Mouse (Mus musculus): Measurements from ENCODE around the gene Dhx40.

Dhx40 gene

GRCm38 (mm10) chr11:86807505-86807989 lies at the start of gene Dhx40:
Dhx40 (minus strand) TSS chr11:86807746.
- in situ Hi-C loops (cut with MboI, MseI) = no loop called here

- in situ Hi-C loops (cut with MboI, MseI) = loop anchor here (10.0 kb wide), 2 partner anchors 291 to 1089 kb away; no protein-coding TSS in a partner anchor
Measured at GRCm38 (mm10) chr11:86855639-86856425, 48.3 kb upstream of the Dhx40 start.

GRCm38 (mm10) chr11:86853081-86853480 lies 45.5 kb upstream of the Dhx40 start:
- in situ Hi-C loops (cut with MboI, MseI) = loop anchor here (10.0 kb wide), 2 partner anchors 288 to 1092 kb away; no protein-coding TSS in a partner anchor

GRCm38 (mm10) chr11:86852534-86853054 lies 45.0 kb upstream of the Dhx40 start:
- in situ Hi-C loops (cut with MboI, MseI) = loop anchor here (10.0 kb wide), 2 partner anchors 288 to 1092 kb away; no protein-coding TSS in a partner anchor

GRCm38 (mm10) chr11:86851714-86852533 lies 44.4 kb upstream of the Dhx40 start:
- in situ Hi-C loops (cut with MboI, MseI) = loop anchor here (10.0 kb wide), 2 partner anchors 287 to 1093 kb away; no protein-coding TSS in a partner anchor

GRCm38 (mm10) chr11:86851234-86851671 lies 43.7 kb upstream of the Dhx40 start:
- in situ Hi-C loops (cut with MboI, MseI) = loop anchor here (10.0 kb wide), 2 partner anchors 286 to 1094 kb away; no protein-coding TSS in a partner anchor

GRCm38 (mm10) chr11:86843831-86844230 lies 36.3 kb upstream of the Dhx40 start:
- in situ Hi-C loops (cut with MboI, MseI) = no loop called here

GRCm38 (mm10) chr11:86841261-86841660 lies 33.7 kb upstream of the Dhx40 start:
- in situ Hi-C loops (cut with MboI, MseI) = no loop called here

GRCm38 (mm10) chr11:86840511-86841154 lies 33.1 kb upstream of the Dhx40 start:
- in situ Hi-C loops (cut with MboI, MseI) = no loop called here

GRCm38 (mm10) chr11:86839716-86840447 lies 32.3 kb upstream of the Dhx40 start:
- in situ Hi-C loops (cut with MboI, MseI) = loop anchor here in 1 of 2 experiments (5.0 to 10.0 kb wide), 2 partner anchors 65 to 98 kb away; no protein-coding TSS in a partner anchor

GRCm38 (mm10) chr11:86838792-86839191 lies 31.2 kb upstream of the Dhx40 start:
- in situ Hi-C loops (cut with MboI, MseI) = loop anchor here in 1 of 2 experiments (5.0 to 10.0 kb wide), 2 partner anchors 64 to 96 kb away; no protein-coding TSS in a partner anchor

- in situ Hi-C loops (cut with MboI, MseI) = loop anchor here in 1 of 2 experiments (5.0 to 10.0 kb wide), 2 partner anchors 62 to 94 kb away; no protein-coding TSS in a partner anchor
Measured at GRCm38 (mm10) chr11:86836366-86836765, 28.8 kb upstream of the Dhx40 start.

- in situ Hi-C loops (cut with MboI, MseI) = loop anchor here in 1 of 2 experiments (5.0 to 10.0 kb wide), 2 partner anchors 60 to 92 kb away; no protein-coding TSS in a partner anchor
Measured at GRCm38 (mm10) chr11:86834628-86835338, 27.2 kb upstream of the Dhx40 start.

- in situ Hi-C loops (cut with MboI, MseI) = loop anchor here in 1 of 2 experiments (10.0 kb wide), 1 partner anchor 59 kb away; no protein-coding TSS in a partner anchor
Measured at GRCm38 (mm10) chr11:86834050-86834449, 26.5 kb upstream of the Dhx40 start.

GRCm38 (mm10) chr11:86833153-86833552 lies 25.6 kb upstream of the Dhx40 start:
- in situ Hi-C loops (cut with MboI, MseI) = loop anchor here in 1 of 2 experiments (10.0 kb wide), 1 partner anchor 58 kb away; no protein-coding TSS in a partner anchor

- in situ Hi-C loops (cut with MboI, MseI) = no loop called here
Measured at GRCm38 (mm10) chr11:86828396-86828795, 20.9 kb upstream of the Dhx40 start.

GRCm38 (mm10) chr11:86827476-86828245 lies 20.1 kb upstream of the Dhx40 start:
- in situ Hi-C loops (cut with MboI, MseI) = no loop called here

GRCm38 (mm10) chr11:86824433-86824832 lies 16.9 kb upstream of the Dhx40 start:
- in situ Hi-C loops (cut with MboI, MseI) = loop anchor here in 1 of 2 experiments (5.0 kb wide), 1 partner anchor 252 kb away; no protein-coding TSS in a partner anchor

Data from T-helper 17 cell (primary cell).